Mouse (Mus musculus) embryonic fibroblast, embryonic 13.5 days (primary cell): ENCODE data around the gene Sfxn5.

ENCODE experiments used
- CTCF ChIP-seq: IDR thresholded peaks from 2 replicates; pipeline ENCODE4 v1.5.1; 2011; ENCODE audit warnings: mild to moderate bottlenecking, control low read depth, low read length, moderate library complexity, borderline replicate concordance; ENCODE audit not compliant: insufficient read depth
- POLR2A ChIP-seq: IDR thresholded peaks from 2 replicates; pipeline ENCODE4 v1.6.1; 2011; ENCODE audit warnings: low read depth, mild to moderate bottlenecking, control low read depth, low read length, moderate library complexity

GRCm38 (mm10) chr6:85190671-85191070 is 142.6 kb downstream of the Sfxn5 start:
- no peak for TF ChIP-seq POLR2A
- TF ChIP-seq CTCF, result no peak
